Mouse (Mus musculus): ENCODE results near the gene Vps37b. TPM values are rescaled to one million over a fixed set of nuclear protein-coding genes. Genes with fewer than 3 reads are reported as not detected.

The Vps37b gene
- polyA plus RNA-seq, 1 experiment from 2014 or later: 16.7 TPM

DNA sequence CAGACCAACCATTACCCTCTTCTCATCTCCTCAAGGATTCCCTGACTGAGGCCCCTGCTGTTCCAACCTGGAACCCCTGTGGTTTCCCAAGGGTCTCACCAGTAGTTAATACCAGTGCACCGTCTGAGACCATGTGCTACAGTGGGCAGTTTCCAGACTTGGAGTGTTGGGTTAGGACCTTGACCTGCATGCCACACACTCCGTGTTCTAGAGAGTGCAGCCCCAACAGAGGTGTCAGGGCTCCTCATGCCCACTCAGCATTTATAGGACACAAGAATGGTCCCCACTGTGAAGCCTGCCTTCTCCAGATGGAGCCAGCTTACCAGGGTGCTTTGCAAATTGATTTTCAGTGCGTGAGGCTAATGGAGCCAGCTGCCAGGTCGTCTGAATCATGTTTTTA is 28.7 kb downstream of the Vps37b start:
- H3K4me3 ChIP-seq (ENCODE audit: low read depth, low read length): no peak overlapping the region
- no peak overlapping the region for H3K4me2 ChIP-seq (replicated peaks; ENCODE audit: low read depth)
- peak overlapping the region; percentile 77; the same call in 1 of the 2 replicates for H3K27ac ChIP-seq (ENCODE audit: low read depth, low read length)
- no peak for TF ChIP-seq CTCF (IDR thresholded peaks at IDR 0.05; ENCODE audit: low read depth)
- no peak for ATAC-seq
- no peaks in the 10 kb centered on the region for H3K4me1 ChIP-seq (replicated peaks; ENCODE audit: control insufficient read depth, insufficient read depth, low read length)
- no peaks in the 10 kb centered on the region for H3K9me3 ChIP-seq (ENCODE audit: control insufficient read depth)
- peaks cover 65% of the 10 kb centered on the region for H3K36me3 ChIP-seq (ENCODE audit: control insufficient read depth, insufficient read depth)
- no peak overlapping the region for H3K9ac ChIP-seq (ENCODE audit: low read depth, low read length)
- no peaks in the 10 kb centered on the region for H3K27me3 ChIP-seq (replicated peaks; ENCODE audit: control insufficient read depth, insufficient read depth, low read length)
- WGBS: 70% methylated on average over 4 of the region's 4 CpGs

DNA sequence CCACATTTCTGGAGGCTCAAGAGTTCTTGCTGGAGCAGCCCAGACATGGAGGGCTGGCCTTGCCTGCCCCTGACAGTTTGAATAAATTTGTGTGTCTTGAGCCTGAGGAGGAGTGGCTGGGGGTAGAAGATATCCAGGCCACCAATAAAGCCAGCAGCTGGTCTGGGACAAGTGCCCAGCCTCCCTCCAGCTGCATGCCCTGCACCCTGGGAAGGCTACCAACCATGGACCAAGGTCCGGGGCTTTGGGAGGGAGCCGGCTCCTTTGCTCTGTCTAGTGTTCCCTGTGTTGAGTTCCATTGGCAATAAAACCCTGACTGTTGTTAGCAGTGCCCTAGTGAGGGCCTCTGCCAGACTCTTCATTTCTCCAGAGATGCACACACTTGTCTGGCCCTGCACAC is 29.2 kb downstream of the Vps37b start:
- Histone ChIP-seq H3K27me3 (replicated peaks; ENCODE audit: control insufficient read depth, insufficient read depth, low read length) (no peaks in the 10 kb centered on the region), H3K9me3 (ENCODE audit: control insufficient read depth) (no peaks in the 10 kb centered on the region), H3K4me1 (replicated peaks; ENCODE audit: control insufficient read depth, insufficient read depth, low read length) (no peaks in the 10 kb centered on the region), H3K27ac (ENCODE audit: low read depth, low read length) (peak overlapping the region; percentile 77), H3K4me3 (ENCODE audit: low read depth, low read length) (no peak overlapping the region), H3K36me3 (ENCODE audit: control insufficient read depth, insufficient read depth) (peaks cover 68% of the 10 kb centered on the region), H3K4me2 (replicated peaks; ENCODE audit: low read depth) (no peak overlapping the region), H3K9ac (ENCODE audit: low read depth, low read length) (no peak overlapping the region)
- 39% methylated on average over 2 of the region's 2 CpGs for WGBS
- no peak for ATAC-seq
- no peak for TF ChIP-seq CTCF (IDR thresholded peaks at IDR 0.05; ENCODE audit: low read depth)

DNA sequence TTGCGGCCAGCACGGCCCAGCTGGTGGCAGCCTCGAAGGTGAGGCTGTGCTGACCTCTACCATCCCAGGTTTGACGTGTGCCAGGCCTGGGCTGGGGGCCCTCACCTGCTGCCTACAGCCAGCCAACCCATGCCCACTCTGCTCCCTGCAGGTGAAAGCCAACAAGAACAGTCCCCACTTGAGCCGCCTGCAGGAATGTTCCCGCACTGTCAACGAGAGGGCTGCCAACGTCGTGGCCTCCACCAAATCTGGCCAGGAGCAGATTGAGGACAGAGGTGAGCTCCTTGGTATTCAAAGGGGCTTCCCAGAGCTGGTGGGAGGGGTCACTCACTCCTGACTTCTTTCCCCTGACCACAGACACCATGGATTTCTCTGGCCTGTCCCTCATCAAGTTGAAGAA is 30.8 kb downstream of the Vps37b start:
- Histone ChIP-seq H3K27me3 (replicated peaks; ENCODE audit: control insufficient read depth, insufficient read depth, low read length) (no peaks in the 10 kb centered on the region), H3K4me1 (replicated peaks; ENCODE audit: control insufficient read depth, insufficient read depth, low read length) (no peaks in the 10 kb centered on the region), H3K4me2 (replicated peaks; ENCODE audit: low read depth) (no peak overlapping the region), H3K9me3 (ENCODE audit: control insufficient read depth) (no peaks in the 10 kb centered on the region), H3K9ac (ENCODE audit: low read depth, low read length) (no peak overlapping the region), H3K36me3 (ENCODE audit: control insufficient read depth, insufficient read depth) (peaks cover 71% of the 10 kb centered on the region), H3K27ac (ENCODE audit: low read depth, low read length) (no peak overlapping the region), H3K4me3 (ENCODE audit: low read depth, low read length) (no peak overlapping the region)
- WGBS: 60% methylated on average over 9 of the region's 9 CpGs
- no peak for TF ChIP-seq CTCF (IDR thresholded peaks at IDR 0.05; ENCODE audit: low read depth)
- no peak for ATAC-seq

DNA sequence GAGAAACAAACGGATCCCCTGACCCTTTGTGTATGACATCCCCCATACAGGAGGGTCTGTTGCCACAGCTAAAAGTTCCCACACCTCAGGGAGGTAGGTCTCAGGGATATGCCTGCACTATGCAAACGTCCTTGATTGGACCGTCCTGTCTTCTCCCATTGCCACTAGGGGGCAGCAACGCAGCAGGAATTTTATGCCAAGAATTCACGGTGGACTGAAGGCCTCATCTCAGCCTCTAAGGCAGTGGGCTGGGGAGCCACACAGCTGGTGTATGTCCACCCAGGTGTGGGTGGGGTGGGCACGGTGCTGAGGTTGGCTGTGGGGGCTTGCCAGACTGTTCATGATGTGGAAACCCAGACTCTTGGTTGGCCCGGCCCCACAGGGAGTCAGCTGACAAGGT is 31.2 kb downstream of the Vps37b start:
- H3K4me1 ChIP-seq (replicated peaks; ENCODE audit: control insufficient read depth, insufficient read depth, low read length): no peaks in the 10 kb centered on the region
- peak; percentile 96 for TF ChIP-seq CTCF (IDR thresholded peaks at IDR 0.05; ENCODE audit: low read depth)
- H3K36me3 ChIP-seq (ENCODE audit: control insufficient read depth, insufficient read depth): peaks cover 71% of the 10 kb centered on the region

DNA sequence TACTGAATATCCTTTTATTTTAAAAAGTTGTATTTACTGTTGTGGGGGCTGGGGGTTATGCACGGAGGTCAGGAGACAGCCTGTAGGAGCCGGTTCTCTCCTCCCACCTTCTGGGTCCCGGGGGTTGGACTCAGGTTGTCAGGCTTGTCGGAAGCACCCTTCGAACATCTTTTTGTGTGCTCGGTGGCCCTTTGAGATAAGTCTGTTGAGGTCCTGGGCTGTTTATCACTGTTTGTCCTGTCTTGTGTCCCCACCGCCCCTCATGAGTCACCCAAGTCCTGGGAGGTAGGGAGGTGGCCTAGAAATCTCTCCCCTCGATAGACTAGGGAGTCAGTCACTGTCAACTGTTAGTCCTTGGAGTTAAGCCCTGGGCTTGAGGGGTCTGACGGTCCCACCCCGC is 33.7 kb downstream of the Vps37b start:
- H3K9me3 ChIP-seq (ENCODE audit: control insufficient read depth): no peaks in the 10 kb centered on the region
- H3K27me3 ChIP-seq (replicated peaks; ENCODE audit: control insufficient read depth, insufficient read depth, low read length): no peaks in the 10 kb centered on the region
- H3K36me3 ChIP-seq (ENCODE audit: control insufficient read depth, insufficient read depth): peaks cover 75% of the 10 kb centered on the region
- H3K9ac ChIP-seq (ENCODE audit: low read depth, low read length): no peak overlapping the region
- TF ChIP-seq CTCF (IDR thresholded peaks at IDR 0.05; ENCODE audit: low read depth): no peak
- WGBS: 65% methylated on average over 10 of the region's 10 CpGs
- H3K4me2 ChIP-seq (replicated peaks; ENCODE audit: low read depth): no peak overlapping the region
- ATAC-seq: no peak
- no peaks in the 10 kb centered on the region for H3K4me1 ChIP-seq (replicated peaks; ENCODE audit: control insufficient read depth, insufficient read depth, low read length)
- no peak overlapping the region for H3K27ac ChIP-seq (ENCODE audit: low read depth, low read length)
- no peak overlapping the region for H3K4me3 ChIP-seq (ENCODE audit: low read depth, low read length)

More for the DNA sequence above, 31.2 kb downstream of the Vps37b start:
- H3K4me2 ChIP-seq (replicated peaks; ENCODE audit: low read depth): no peak overlapping the region
- WGBS: 11% methylated on average over 7 of the region's 7 CpGs
- H3K9me3 ChIP-seq (ENCODE audit: control insufficient read depth): no peaks in the 10 kb centered on the region
- no peaks in the 10 kb centered on the region for H3K27me3 ChIP-seq (replicated peaks; ENCODE audit: control insufficient read depth, insufficient read depth, low read length)
- H3K9ac ChIP-seq (ENCODE audit: low read depth, low read length): no peak overlapping the region
- H3K4me3 ChIP-seq (ENCODE audit: low read depth, low read length): no peak overlapping the region
- no peak for ATAC-seq
- H3K27ac ChIP-seq (ENCODE audit: low read depth, low read length): no peak overlapping the region

DNA sequence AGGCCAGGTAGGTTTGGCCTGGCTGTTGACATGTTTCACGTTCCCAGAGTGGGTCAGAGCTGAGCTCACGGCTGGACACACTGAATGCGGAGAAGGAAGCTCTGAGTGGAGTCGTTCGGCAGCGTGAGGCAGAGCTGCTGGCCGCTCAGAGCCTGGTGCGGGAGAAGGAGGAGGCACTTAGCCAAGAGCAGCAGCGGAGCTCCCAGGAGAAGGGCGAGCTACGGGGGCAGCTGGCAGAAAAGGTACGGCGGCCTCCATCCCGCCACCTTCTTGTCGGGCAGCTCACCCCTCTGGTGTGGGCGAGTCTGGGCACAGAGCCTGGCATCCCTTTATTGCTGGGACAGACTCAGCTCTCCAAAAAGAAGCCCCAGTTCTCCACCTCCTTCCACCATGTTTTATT is 34.3 kb downstream of the Vps37b start:
- H3K9ac ChIP-seq (ENCODE audit: low read depth, low read length): no peak overlapping the region
- no peak overlapping the region for H3K4me2 ChIP-seq (replicated peaks; ENCODE audit: low read depth)
- H3K36me3 ChIP-seq (ENCODE audit: control insufficient read depth, insufficient read depth): peaks cover 72% of the 10 kb centered on the region
- H3K27ac ChIP-seq (ENCODE audit: low read depth, low read length): no peak overlapping the region
- ATAC-seq: no peak
- WGBS: 84% methylated on average over 16 of the region's 16 CpGs
- no peak for TF ChIP-seq CTCF (IDR thresholded peaks at IDR 0.05; ENCODE audit: low read depth)
- no peaks in the 10 kb centered on the region for H3K4me1 ChIP-seq (replicated peaks; ENCODE audit: control insufficient read depth, insufficient read depth, low read length)
- no peaks in the 10 kb centered on the region for H3K9me3 ChIP-seq (ENCODE audit: control insufficient read depth)
- H3K27me3 ChIP-seq (replicated peaks; ENCODE audit: control insufficient read depth, insufficient read depth, low read length): no peaks in the 10 kb centered on the region
- H3K4me3 ChIP-seq (ENCODE audit: low read depth, low read length): no peak overlapping the region

DNA sequence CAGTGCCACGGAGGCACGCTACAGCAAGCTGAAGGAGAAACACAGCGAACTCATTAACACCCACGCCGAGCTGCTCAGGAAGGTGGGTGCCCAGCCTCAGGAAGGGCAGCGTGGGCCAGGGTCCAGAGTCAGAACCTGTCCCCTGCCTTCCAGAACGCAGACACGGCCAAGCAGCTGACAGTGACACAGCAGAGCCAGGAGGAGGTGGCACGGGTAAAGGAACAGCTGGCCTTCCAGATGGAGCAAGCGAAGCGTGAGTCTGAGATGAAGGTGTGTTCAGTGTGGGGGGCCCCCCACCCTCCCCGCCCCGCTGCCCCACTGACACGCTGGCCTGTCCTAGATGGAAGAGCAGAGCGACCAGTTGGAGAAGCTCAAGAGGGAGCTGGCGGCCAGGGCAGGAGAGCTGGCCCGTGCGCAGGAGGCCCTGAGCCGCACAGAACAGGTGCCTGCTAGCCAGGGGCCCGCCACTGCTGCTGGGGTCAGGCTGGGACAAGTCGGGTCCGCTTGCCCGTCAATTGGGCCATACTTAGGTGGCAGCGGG is 34.8 kb downstream of the Vps37b start:
- no peak for ATAC-seq
- no peak overlapping the region for H3K9ac ChIP-seq (ENCODE audit: low read depth, low read length)
- TF ChIP-seq CTCF (IDR thresholded peaks at IDR 0.05; ENCODE audit: low read depth): no peak
- no peaks in the 10 kb centered on the region for H3K27me3 ChIP-seq (replicated peaks; ENCODE audit: control insufficient read depth, insufficient read depth, low read length)
- WGBS: 86% methylated on average over 24 of the region's 24 CpGs
- no peaks in the 10 kb centered on the region for H3K4me1 ChIP-seq (replicated peaks; ENCODE audit: control insufficient read depth, insufficient read depth, low read length)
- H3K9me3 ChIP-seq (ENCODE audit: control insufficient read depth): no peaks in the 10 kb centered on the region
- no peak overlapping the region for H3K4me2 ChIP-seq (replicated peaks; ENCODE audit: low read depth)
- no peak overlapping the region for H3K4me3 ChIP-seq (ENCODE audit: low read depth, low read length)
- H3K36me3 ChIP-seq (ENCODE audit: control insufficient read depth, insufficient read depth): peaks cover 67% of the 10 kb centered on the region
- no peak overlapping the region for H3K27ac ChIP-seq (ENCODE audit: low read depth, low read length)
